Mouse (Mus musculus): ENCODE data around the gene Gipr.

- no peak for TF ChIP-seq CTCF (IDR thresholded peaks at IDR 0.05; ENCODE audit: low read depth)
- no peak for TF ChIP-seq EP300 (IDR thresholded peaks at IDR 0.05; ENCODE audit: low read depth)
Observed at GRCm38 (mm10) chr7:19170142-19170541, 4.2 kb upstream of the Gipr start.
